Mouse (Mus musculus): ENCODE measurements at regions not wholly inside any gene's neighbourhood (a gene's known extent, or its start where the extent isn't known, plus 50 kb on each side); places are given as distances from the start of the nearest gene placed in this dataset.

DNA sequence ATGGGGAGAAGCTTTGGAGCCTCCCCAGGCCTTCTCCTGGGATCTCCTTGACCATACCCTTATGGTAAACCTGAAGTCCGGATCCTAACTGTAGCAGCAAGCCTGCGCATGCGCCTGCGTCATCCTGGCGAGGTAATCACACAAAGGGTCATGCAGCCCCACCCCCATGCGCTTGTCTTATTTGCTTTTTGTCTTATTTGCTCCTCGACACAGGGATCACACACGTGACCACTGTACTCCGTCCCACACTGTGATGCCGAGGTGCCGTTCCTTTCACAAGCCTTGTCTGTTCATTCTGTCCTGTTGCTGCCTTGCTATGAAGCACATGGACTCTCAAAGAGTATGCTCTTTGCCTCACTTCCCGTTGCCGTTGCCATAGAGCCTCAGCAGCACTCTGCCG is 120.9 kb downstream of the Ddx11 start:
- intact Hi-C loops (cut with DNase I) = no loop called here
- DNase-seq (ENCODE audit: low spot score in 2 of 2) = no peak

- intact Hi-C loops (cut with DNase I) = no loop called here
- no peak for DNase-seq (ENCODE audit: low spot score in 2 of 2)
Measured at GRCm38 (mm10) chr17:66246031-66246534, 122.8 kb downstream of the Ddx11 start.

DNA sequence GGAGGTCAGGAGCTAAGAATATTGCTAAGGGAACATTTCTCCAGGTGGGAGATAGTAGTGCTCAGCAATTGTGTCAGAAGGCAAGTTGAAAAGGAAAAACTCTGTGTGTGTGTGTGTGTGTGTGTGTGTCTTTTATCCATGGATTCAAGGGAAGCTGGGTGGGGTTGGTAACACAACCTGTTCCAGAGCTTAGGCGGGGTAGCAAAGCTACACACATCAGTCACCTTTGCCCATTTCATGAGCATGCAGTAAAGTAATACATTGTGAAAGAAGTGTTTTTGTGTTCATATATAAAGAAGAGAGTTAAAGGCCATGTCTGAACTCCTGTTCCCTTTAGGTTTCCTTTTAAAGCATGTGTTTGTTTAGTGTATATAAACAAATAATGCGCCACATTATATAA is 128.2 kb downstream of the Ddx11 start:
- intact Hi-C loops (cut with DNase I) = no loop called here
- no peak for DNase-seq (ENCODE audit: low spot score in 2 of 2)

- no peak for DNase-seq (ENCODE audit: low spot score in 2 of 2)
- intact Hi-C loops (cut with DNase I) = no loop called here
Measured at GRCm38 (mm10) chr17:66252926-66253325, 129.6 kb downstream of the Ddx11 start.

GRCm38 (mm10) chr17:66259697-66260096 is 136.4 kb downstream of the Ddx11 start:
- peak in 1 of 2 experiments; percentile 84 for DNase-seq (ENCODE audit: low spot score in 2 of 2)
- intact Hi-C loops (cut with DNase I) = loop anchor here (1.0 to 2.0 kb wide), 3 partner anchors 17 to 91 kb away; no protein-coding TSS in a partner anchor

DNA sequence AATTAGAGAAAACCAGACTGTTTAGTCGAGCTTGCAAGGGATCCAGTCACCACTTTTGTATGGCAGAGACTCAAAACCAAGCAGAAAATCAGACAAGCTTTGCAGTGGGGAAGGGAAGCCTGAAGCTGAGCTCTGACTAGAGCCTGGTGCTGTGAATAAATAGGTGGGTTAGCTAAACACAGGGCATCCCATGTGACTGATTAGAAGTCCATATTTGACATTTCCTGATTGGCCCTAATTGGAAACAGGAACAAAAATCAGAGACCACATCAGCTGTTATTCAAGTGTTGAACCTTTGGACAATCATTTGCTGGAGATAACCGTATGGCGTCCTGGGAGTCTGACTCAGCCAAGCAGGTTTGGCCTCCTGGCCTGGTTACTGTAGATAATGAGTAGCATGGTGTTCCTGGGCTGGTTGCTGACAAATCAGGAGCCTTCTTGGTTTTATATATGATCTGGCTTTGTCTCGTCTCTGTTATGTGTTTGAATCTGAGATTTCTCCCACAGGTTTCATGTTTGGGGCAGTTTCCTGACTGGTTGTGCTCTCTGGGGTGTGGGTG is 139.4 kb downstream of the Ddx11 start:
- intact Hi-C loops (cut with DNase I) = no loop called here
- no peak for DNase-seq (ENCODE audit: low spot score in 2 of 2)

DNA sequence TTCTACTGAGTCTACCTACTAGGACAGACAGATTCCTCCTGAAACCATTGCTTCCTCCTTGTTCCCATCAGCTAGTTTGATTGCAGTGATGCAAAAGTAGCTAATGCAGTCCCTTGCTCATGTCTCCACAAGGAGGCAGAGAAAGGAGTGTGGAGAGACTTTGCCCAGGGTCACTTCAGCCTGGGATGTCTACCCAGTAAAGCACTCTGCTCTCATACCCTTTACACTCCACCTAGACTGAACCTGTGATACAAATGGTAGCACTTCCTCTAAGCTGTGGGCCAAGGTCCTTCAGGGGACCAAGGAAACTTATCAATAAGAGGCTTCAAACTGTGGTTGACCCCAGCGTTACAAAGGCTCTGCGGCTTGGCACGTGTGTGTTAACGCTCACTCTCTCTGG is 140.1 kb downstream of the Ddx11 start:
- intact Hi-C loops (cut with DNase I) = no loop called here
- DNase-seq (ENCODE audit: low spot score in 2 of 2) = no peak

- peak; percentile 40 to 92 for DNase-seq (ENCODE audit: low spot score in 2 of 2)
- intact Hi-C loops (cut with DNase I) = loop anchor here (2.0 kb wide), 2 partner anchors 34 to 84 kb away; no protein-coding TSS in a partner anchor
Measured at GRCm38 (mm10) chr17:66266803-66267202, 143.5 kb downstream of the Ddx11 start.

- DNase-seq (ENCODE audit: low spot score in 2 of 2) = no peak
- intact Hi-C loops (cut with DNase I) = loop anchor here (2.0 kb wide), 2 partner anchors 35 to 83 kb away; no protein-coding TSS in a partner anchor
Measured at GRCm38 (mm10) chr17:66267831-66268230, 144.5 kb downstream of the Ddx11 start.

DNA sequence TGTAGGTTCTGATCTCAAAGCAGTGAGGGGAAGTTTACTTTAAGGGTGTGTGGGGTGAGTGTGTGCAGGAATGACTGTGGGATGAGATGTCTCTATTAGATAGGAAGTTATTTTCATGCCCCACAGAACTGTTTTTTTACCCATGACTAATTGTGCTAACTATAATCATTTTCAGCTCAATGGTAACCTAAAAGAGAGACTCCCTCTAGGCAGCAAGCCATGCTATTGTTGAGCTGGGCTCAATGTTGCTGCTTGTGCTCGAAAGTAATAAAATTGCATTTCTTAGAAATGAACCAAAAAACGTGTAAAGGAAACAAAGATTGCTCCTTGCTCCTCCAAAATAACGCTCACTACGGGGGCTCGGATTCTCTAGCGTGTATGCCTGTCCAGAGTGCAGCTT is 146.2 kb downstream of the Ddx11 start:
- DNase-seq (ENCODE audit: low spot score in 2 of 2) = peak in 1 of 2 experiments; percentile 57
- intact Hi-C loops (cut with DNase I) = no loop called here

DNA sequence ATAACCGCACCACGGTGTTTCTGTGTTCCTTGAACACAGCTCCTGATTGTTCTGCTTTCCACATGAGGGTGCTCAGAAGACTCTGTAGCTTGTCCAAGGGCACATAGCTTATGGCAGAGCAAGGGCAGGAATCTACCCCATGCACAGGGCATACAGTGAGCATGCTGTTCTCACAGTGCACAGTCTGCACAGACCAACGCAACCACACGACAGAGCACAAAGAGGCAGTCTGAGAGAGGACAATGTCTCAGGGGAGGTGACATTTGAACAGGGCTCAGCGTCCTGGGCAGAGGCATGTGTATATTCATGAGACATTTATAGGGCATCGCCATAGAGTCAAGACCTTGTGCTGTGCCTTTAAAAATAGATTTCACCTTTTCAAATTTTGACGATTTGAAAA is 148.6 kb downstream of the Ddx11 start:
- intact Hi-C loops (cut with DNase I) = no loop called here
- DNase-seq (ENCODE audit: low spot score in 2 of 2) = no peak

DNA sequence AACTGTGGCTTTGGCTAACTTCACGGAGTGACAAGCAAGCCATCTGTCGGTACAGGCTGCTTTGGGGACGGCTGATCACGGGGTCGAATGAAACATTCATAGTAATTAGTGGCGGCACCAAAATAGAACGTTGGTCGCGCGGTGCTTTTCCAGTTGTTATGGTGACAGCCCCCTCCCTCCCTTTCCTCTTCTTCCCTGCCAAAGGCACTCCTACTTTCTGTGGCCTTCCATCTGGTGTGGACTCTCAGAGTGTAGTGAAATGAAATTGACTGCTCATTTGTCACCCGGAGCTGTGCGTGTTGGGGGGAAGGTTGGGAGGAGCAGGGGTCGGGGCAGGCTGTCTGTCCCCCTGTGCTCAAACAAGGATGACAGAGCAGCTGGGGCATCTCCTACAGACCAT is 153.5 kb downstream of the Ddx11 start:
- DNase-seq (ENCODE audit: low spot score in 2 of 2) = peak; percentile 80 to 94
- intact Hi-C loops (cut with DNase I) = loop anchor here (1.0 kb wide), 1 partner anchor 17 kb away; no protein-coding TSS in a partner anchor

GRCm38 (mm10) chr17:66278037-66278436 is 154.7 kb downstream of the Ddx11 start:
- no peak for DNase-seq (ENCODE audit: low spot score in 2 of 2)
- intact Hi-C loops (cut with DNase I) = no loop called here

DNA sequence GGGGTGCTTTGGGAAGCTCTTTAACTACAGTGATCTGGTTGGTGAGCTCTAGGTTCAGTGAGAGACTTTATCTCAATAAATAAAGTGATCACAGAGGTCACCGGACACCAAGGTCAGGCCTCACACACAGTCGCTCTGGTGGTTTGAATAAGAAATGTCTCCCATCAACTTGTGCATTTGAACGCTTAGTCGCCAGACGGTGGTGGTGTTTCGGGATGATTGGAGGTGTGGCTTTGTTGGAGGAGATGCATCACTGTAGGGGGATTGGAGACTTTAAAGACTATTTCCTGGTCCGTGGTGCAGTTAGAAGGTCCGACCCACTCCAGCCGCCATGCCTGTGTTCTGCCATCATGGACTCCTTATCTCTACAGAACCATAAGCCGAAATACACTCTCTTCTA is 162.0 kb downstream of the Ddx11 start:
- no peak for DNase-seq (ENCODE audit: low spot score in 2 of 2)
- intact Hi-C loops (cut with DNase I) = no loop called here

All from left cerebral cortex, postnatal 25 days (tissue).